Mouse (Mus musculus) megakaryocyte, embryonic 14.5 days (primary cell): Measurements from ENCODE around the gene Tmem88.

Experiments used
- FLI1 ChIP-seq: IDR thresholded peaks from 2 replicates; pipeline ENCODE4 v1.6.1; 2012; ENCODE audit warnings: low read length, inconsistent platforms, mixed read lengths
- GATA1 ChIP-seq: IDR thresholded peaks from 3 replicates; pipeline ENCODE4 v1.6.1; 2012; ENCODE audit warnings: mixed read lengths, low read length, inconsistent platforms, borderline replicate concordance

DNA sequence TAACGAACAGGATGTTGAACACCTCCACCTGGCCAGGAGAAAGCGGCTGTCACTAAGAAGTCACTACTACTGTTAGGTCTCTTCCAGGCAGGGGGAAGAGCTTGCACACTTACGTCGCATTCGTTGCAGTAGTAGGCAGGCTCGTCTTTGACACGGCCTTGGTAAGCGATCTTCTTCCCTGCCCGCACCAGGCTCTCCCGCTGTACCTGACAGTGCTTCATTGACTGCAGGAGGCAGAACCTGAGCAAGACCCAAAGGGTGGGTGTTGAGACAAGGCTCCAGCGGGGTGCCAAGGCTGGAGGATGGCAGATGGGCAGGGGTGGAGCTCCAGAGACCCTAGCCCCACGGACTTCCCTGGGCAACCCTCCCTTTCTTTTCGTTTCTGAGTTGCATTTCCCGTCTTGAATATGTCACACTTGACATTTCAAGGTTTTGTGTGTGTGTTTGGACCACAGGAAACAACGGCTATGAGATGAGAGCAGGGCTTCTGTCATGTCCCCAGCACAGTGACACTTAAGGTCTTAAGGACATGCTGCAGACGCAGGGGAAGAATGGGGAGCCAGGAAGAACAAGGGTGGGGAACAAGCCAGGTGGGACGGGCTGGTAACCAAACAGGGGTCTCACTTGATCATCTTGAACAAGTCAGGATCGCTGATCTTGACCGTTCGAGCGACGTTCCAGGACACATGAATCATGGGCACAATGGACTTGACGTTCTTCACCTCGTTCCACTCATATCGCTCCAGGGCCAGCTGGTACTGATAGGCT lies 2.2 kb upstream of the Tmem88 start:
- TF ChIP-seq GATA1 (no peak), FLI1 (no peak)
